Mouse (Mus musculus) right cerebral cortex, postnatal 14 days (tissue): ENCODE results near the gene Stap2.

ENCODE experiments used
- DNase-seq: peaks from one replicate; pipeline ENCODE4 v3.0.0; 2022

The Stap2 gene

GRCm38 (mm10) chr17:55957726-55958583 is 47.4 kb downstream of the Stap2 start:
- no peak for DNase-seq

- DNase-seq: peak; percentile 79
Measured at GRCm38 (mm10) chr17:55957168-55957567, 48.2 kb downstream of the Stap2 start.

DNA sequence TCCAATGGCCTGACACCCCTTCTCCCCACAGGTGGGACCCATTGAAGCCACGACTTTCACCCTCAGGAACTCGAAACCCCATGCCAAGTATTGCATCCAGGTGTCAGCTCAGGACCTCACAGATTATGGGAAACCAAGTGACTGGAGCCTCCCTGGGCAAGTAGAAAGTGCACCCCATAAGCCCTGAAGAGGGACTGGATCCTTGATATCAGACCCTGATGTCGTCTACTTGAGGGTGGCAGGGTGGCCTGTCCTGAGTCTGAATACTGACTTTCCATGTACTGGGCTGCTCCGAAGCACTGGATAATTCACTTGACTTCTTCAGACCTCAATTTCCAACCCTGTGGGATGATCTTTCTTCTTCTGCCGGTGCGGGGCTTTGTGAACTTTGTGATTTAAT is 48.8 kb downstream of the Stap2 start:
- DNase-seq: no peak

- DNase-seq: peak; percentile 87
Measured at GRCm38 (mm10) chr17:55956129-55956528, 49.3 kb downstream of the Stap2 start.

DNA sequence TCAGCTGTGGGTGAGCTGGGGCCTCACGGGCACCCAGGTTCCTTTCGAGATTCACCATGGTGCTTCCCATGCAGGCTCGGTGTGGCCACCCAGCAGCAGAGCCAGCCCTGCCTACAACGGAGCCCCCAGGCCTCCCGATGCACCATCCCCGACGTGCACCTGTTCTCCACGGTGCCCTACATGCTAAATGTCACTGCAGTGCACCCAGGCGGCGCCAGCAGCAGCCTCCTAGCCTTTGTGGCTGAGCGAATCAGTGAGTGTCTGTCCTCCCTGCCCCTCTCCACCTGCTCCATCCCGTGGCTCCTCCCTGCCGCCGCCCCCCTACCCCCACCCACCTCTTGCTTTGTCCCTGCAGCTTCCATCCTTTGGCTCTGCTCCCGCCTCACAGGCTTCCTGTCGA is 51.2 kb downstream of the Stap2 start:
- DNase-seq: no peak

GRCm38 (mm10) chr17:55953751-55954150 is 51.6 kb downstream of the Stap2 start:
- no peak for DNase-seq

- no peak for DNase-seq
Measured at GRCm38 (mm10) chr17:55952447-55953027, 52.8 kb downstream of the Stap2 start, which contains the start of gene Ebi3. Ebi3 (plus strand) TSS chr17:55952640.

- DNase-seq: no peak
Measured at GRCm38 (mm10) chr17:55952041-55952440, 53.3 kb downstream of the Stap2 start.

DNA sequence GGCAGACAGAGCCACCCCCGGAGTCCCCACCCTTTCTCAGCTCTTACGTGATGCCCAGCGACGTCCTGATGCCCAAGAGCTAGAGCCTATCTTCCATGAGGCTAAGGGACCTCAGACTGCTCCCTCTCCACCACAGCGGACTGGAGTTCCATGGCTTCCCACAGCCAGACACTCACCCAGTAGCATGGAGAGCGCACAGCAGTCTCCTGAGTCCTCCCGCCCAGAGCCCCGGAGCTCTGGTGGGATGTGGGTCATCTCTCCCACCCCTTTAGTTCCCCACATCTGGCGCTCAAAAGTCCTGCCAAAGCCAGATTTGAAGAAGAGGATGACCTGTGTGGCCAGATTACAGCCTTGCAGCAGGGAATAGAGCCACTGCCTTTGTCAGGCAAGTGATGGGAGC is 54.8 kb downstream of the Stap2 start:
- no peak for DNase-seq

DNA sequence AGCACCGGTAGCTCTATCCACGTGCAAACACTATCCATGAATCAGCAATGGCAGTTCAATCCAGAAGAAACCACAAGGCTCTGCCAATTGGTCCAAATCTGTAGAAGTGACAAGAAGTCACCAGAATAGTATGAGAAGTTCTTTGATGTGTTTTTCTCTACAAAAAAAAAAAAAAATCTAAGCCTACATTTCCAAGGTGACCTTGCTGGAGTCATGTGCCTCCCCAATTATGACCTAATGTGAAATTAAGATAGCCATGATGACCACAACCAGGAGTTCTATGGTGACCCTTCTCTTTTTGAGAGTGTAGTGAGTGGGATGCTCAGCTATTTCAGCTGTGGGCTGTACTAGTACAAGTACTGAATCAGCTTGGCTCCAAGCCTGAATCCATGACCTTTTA is 56.0 kb downstream of the Stap2 start, which contains the start of gene Zfp119b:
TSS of gene Zfp119b (minus strand) at position 101 of the 400 bp plus-strand sequence.
- no peak for DNase-seq

GRCm38 (mm10) chr17:55948647-55949046 is 56.7 kb downstream of the Stap2 start:
- DNase-seq: no peak
